Mouse (Mus musculus) WW6 (cell line): ENCODE measurements at regions not wholly inside any gene's neighbourhood (a gene's known extent, or its start where the extent isn't known, plus 50 kb on each side); places are given as distances from the start of the nearest gene placed in this dataset.

ENCODE experiments used
- DNase-seq: peaks from one replicate; pipeline ENCODE4 v3.0.0-alpha.2; 2013; ENCODE audit warnings: low read depth, low spot score

- no peak for DNase-seq
These were observed 531.1 kb downstream of the Gm11232 start for GRCm38 (mm10) chr4:71226653-71227052.

- no peak for DNase-seq
These were observed 539.7 kb downstream of the Gm11232 start for GRCm38 (mm10) chr4:71218060-71218459.

GRCm38 (mm10) chr4:71187801-71188200 is 570.0 kb downstream of the Gm11232 start:
- no peak for DNase-seq

- DNase-seq, result no peak
These were observed 580.1 kb downstream of the Gm11232 start for GRCm38 (mm10) chr4:71177661-71178060.

GRCm38 (mm10) chr4:71165802-71166201 is 592.0 kb downstream of the Gm11232 start:
- no peak for DNase-seq

GRCm38 (mm10) chr4:71131670-71132317 is 597.0 kb upstream of the Megf9 start:
- no peak for DNase-seq

- no peak for DNase-seq
These were observed 596.3 kb upstream of the Megf9 start for GRCm38 (mm10) chr4:71130946-71131669.

GRCm38 (mm10) chr4:71129306-71129705 is 594.5 kb upstream of the Megf9 start:
- no peak for DNase-seq
